Mouse (Mus musculus): ENCODE data around the gene St6gal2. TPM values are rescaled to one million over a fixed set of nuclear protein-coding genes. Genes with fewer than 3 reads are reported as not detected.

St6gal2 gene
- polyA plus RNA-seq (2014; fragmentation: Illumina TruSeq; extraction: RNeasy Lipid Tissue Mini Kit (QIAGEN cat#74804); ENCODE audit: insufficient read depth, low read depth, low replicate concordance): not detected

DNA sequence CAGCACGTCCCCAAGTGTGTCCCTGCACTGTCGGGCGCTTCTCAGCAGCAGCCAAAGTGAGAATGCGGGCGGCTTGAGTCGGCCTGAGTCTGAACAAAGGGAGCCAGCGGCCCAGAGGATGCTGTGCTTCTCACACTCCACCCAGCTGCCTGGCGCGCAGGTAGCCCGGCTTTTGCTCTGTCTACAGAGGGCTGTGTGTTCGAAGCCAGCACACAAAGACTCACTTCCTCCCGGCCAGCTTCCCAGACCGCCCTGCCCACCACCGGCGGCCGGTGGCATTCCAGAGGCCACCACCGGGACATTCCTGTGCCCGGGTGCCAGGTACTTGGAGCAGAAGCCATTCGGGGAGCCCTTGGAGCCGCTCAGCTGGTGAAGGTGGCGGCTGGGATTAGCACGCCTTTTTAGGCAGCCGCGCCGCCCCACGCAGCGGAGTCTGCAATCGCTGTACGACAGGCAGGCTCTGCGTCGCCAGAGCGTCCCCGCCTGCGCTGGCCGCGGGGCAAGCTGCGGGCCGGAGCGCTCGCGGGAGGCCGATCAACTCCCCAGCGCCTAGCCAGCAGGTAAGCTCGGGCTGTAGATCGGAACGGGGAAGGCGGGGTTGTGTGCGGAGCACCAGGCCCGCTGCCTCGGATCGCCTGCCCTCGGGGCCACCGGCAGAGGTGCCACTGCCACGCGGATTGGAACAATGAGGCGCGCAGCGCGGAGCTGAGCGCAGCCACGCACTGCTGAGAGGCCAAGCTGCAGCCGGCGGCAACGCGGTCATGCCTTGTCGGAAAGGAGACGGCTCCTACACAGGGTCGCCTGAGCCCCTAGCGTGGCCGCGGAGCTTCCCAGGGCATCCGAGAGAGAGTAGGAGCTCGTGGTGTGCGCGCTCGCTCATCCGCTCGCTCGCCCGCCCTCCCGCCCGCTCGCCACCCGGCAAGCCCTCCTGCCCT, at the start of gene St6gal2:
TSS of gene St6gal2 (plus strand) at position 133 of the 935 bp plus-strand sequence.

Other genes with a start within 250 kb of the St6gal2 start
- not detected for gene Vmn2r118, start 179.8 kb downstream of the St6gal2 start, polyA plus RNA-seq (2014; fragmentation: Illumina TruSeq; extraction: RNeasy Lipid Tissue Mini Kit (QIAGEN cat#74804); ENCODE audit: insufficient read depth, low read depth, low replicate concordance)

Measured in lung, adult 10 weeks (tissue).